Mouse (Mus musculus): ENCODE measurements at regions not wholly inside any gene's neighbourhood (a gene's known extent, or its start where the extent isn't known, plus 50 kb on each side); places are given as distances from the start of the nearest gene placed in this dataset.

DNA sequence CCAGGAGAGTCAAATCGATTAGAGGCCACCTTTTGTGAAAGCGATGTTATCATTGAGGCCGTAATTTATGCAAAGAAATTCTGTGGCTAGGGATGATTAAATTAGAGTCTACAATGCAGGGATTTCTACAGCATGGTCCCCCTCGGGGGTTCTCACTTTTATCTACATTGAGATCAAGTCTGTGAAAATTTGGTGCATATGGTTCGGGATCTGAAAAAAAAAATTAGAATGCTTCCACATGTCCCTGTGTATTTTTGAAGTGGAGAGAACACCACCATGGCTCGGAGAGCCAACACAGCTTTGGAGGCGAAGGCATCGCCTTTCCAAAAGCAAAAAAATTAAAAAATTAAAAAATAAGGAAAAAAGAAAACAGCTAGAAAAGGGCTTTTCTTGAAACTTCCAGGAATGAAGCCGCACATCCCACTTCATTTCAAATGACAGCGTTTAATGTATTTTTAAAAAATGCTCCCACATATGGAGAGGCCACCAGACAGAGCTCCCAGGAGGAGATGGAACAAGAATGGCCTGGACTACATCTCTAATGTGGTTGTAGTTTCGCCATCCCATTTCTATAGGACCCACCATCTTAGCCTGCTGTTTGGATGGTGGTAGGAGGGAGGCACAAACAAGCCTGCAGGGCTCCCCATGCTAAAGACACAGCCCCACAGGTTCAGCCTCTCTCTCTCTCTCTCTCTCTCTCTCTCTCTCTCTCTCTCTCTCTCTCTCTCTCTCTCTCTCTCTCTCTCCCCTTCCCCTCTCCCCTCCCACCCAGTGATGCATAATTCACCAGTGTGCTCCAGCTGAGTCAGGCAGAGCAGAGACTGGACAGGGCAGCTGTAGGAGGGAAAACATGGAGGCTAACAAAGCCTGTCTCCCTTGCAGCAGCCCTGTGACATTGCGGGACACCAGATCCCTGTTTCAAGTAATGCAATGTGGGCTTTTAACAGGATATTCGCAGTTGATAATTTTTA, 203.4 kb downstream of the Sox11 start:
- peaks cover 4% of the 10 kb centered on the region; the same call in 1 of the 2 replicates for H3K4me1 ChIP-seq (ENCODE audit: control insufficient read depth, insufficient read depth, low read length)
- WGBS = 53% methylated on average over 13 of the region's 13 CpGs
- H3K9ac ChIP-seq (replicated peaks; ENCODE audit: low read length) = peak overlapping the region; percentile 48
- H3K9me3 ChIP-seq (replicated peaks; ENCODE audit: control insufficient read depth, low read length) = no peaks in the 10 kb centered on the region
- H3K36me3 ChIP-seq (replicated peaks; ENCODE audit: control insufficient read depth, insufficient read depth, low read depth, low read length) = no peaks in the 10 kb centered on the region
- DNase-seq (ENCODE audit: low spot score) (peak; percentile 76), ATAC-seq (replicated peaks; ENCODE audit: insufficient number of reproducible peaks, low FRiP score, low TSS enrichment, low read depth) (peak; percentile 57)
- no peak overlapping the region for H3K4me2 ChIP-seq (ENCODE audit: low read depth, low read length)
- no peak overlapping the region for H3K4me3 ChIP-seq (ENCODE audit: low read depth, low read length)
- H3K27ac ChIP-seq (replicated peaks; ENCODE audit: low read depth, low read length) = peak overlapping the region; percentile 85
- no peaks in the 10 kb centered on the region for H3K27me3 ChIP-seq (ENCODE audit: control insufficient read depth, insufficient read depth, low read length)

- Histone ChIP-seq H3K9ac (replicated peaks; ENCODE audit: low read length) (no peak overlapping the region), H3K36me3 (replicated peaks; ENCODE audit: control insufficient read depth, insufficient read depth, low read depth, low read length) (no peaks in the 10 kb centered on the region), H3K27ac (replicated peaks; ENCODE audit: low read depth, low read length) (peak overlapping the region; percentile 4; the same call in 1 of the 2 replicates), H3K4me2 (ENCODE audit: low read depth, low read length) (no peak overlapping the region), H3K4me1 (ENCODE audit: control insufficient read depth, insufficient read depth, low read length) (peaks cover 4% of the 10 kb centered on the region; the same call in 1 of the 2 replicates), H3K9me3 (replicated peaks; ENCODE audit: control insufficient read depth, low read length) (no peaks in the 10 kb centered on the region), H3K4me3 (ENCODE audit: low read depth, low read length) (no peak overlapping the region), H3K27me3 (ENCODE audit: control insufficient read depth, insufficient read depth, low read length) (no peaks in the 10 kb centered on the region)
- ATAC-seq (replicated peaks; ENCODE audit: insufficient number of reproducible peaks, low FRiP score, low TSS enrichment, low read depth) (no peak), DNase-seq (ENCODE audit: low spot score) (peak; percentile 59)
- WGBS = 41% methylated on average over 10 of the region's 10 CpGs
These were observed 206.3 kb downstream of the Sox11 start for GRCm38 (mm10) chr12:27135997-27136559.

- Histone ChIP-seq H3K9ac (replicated peaks; ENCODE audit: low read length) (no peak overlapping the region), H3K27me3 (ENCODE audit: control insufficient read depth, insufficient read depth, low read length) (no peaks in the 10 kb centered on the region), H3K36me3 (replicated peaks; ENCODE audit: control insufficient read depth, insufficient read depth, low read depth, low read length) (no peaks in the 10 kb centered on the region), H3K4me1 (ENCODE audit: control insufficient read depth, insufficient read depth, low read length) (no peaks in the 10 kb centered on the region), H3K9me3 (replicated peaks; ENCODE audit: control insufficient read depth, low read length) (no peaks in the 10 kb centered on the region), H3K4me2 (ENCODE audit: low read depth, low read length) (no peak overlapping the region), H3K27ac (replicated peaks; ENCODE audit: low read depth, low read length) (no peak overlapping the region), H3K4me3 (ENCODE audit: low read depth, low read length) (no peak overlapping the region)
- 97% methylated on average over 1 of the region's 1 CpGs for WGBS
- ATAC-seq (replicated peaks; ENCODE audit: insufficient number of reproducible peaks, low FRiP score, low TSS enrichment, low read depth) (no peak), DNase-seq (ENCODE audit: low spot score) (no peak)
These were observed 211.8 kb downstream of the Sox11 start for GRCm38 (mm10) chr12:27130544-27130943.

DNA sequence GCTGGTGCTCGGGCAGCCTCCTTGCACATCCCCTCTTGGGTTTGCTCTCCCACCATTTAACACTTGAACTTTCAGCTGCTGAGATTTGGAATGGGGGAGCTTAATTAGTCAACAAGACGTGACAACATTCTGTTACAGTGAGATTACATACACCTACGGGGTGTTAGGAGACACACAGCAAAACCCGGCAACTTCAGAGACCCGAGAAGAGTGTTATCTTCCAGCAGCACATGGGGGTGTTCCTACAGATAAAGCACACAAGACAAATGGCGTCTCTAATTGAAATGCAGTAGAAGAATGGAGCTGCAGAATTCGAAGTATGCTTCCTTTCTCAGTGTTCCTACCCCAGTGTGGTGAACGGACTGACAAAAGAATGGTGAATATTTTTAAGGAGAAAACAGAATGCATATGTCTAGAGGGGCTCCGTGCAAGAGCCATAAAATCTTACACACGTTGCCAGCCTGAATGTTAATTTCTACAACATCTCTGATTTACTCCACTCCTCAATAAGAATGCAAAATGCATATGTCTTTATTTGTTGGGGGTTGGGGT, 215.2 kb downstream of the Sox11 start:
- H3K9me3 ChIP-seq (replicated peaks; ENCODE audit: control insufficient read depth, low read length) = no peaks in the 10 kb centered on the region
- no peak overlapping the region for H3K4me3 ChIP-seq (ENCODE audit: low read depth, low read length)
- no peaks in the 10 kb centered on the region for H3K36me3 ChIP-seq (replicated peaks; ENCODE audit: control insufficient read depth, insufficient read depth, low read depth, low read length)
- no peak overlapping the region for H3K9ac ChIP-seq (replicated peaks; ENCODE audit: low read length)
- H3K27ac ChIP-seq (replicated peaks; ENCODE audit: low read depth, low read length) = no peak overlapping the region
- no peak for ATAC-seq (replicated peaks; ENCODE audit: insufficient number of reproducible peaks, low FRiP score, low TSS enrichment, low read depth)
- no peaks in the 10 kb centered on the region for H3K4me1 ChIP-seq (ENCODE audit: control insufficient read depth, insufficient read depth, low read length)
- H3K4me2 ChIP-seq (ENCODE audit: low read depth, low read length) = no peak overlapping the region
- DNase-seq (ENCODE audit: low spot score) = no peak
- H3K27me3 ChIP-seq (ENCODE audit: control insufficient read depth, insufficient read depth, low read length) = no peaks in the 10 kb centered on the region
- 73% methylated on average over 10 of the region's 10 CpGs for whole genome bisulfite sequencing

DNA sequence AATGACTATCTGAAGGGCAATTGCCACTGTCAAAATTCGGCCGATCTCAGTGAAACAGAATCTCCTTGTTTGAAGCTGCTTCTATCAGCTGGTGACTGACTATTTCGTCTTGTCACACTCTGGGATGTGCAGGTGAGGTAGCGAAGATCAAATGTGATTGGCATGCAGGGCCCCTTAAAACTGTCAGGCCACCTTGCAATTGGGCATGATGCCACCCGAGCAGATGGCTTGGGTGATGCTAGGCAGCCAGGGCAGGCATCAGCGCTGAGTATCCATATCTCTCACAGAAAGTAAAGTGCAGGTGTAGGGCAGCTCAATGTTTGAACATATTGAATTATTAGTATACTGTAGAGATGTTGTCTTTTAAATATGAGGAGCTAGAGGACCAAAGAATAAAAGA, 223.8 kb downstream of the Sox11 start:
- no peak overlapping the region for H3K9ac ChIP-seq (replicated peaks; ENCODE audit: low read length)
- DNase-seq (ENCODE audit: low spot score) (no peak), ATAC-seq (replicated peaks; ENCODE audit: insufficient number of reproducible peaks, low FRiP score, low TSS enrichment, low read depth) (no peak)
- H3K4me3 ChIP-seq (ENCODE audit: low read depth, low read length) = no peak overlapping the region
- no peaks in the 10 kb centered on the region for H3K27me3 ChIP-seq (ENCODE audit: control insufficient read depth, insufficient read depth, low read length)
- H3K4me1 ChIP-seq (ENCODE audit: control insufficient read depth, insufficient read depth, low read length) = peaks cover 6% of the 10 kb centered on the region
- H3K36me3 ChIP-seq (replicated peaks; ENCODE audit: control insufficient read depth, insufficient read depth, low read depth, low read length) = no peaks in the 10 kb centered on the region
- H3K27ac ChIP-seq (replicated peaks; ENCODE audit: low read depth, low read length) = no peak overlapping the region
- no peaks in the 10 kb centered on the region for H3K9me3 ChIP-seq (replicated peaks; ENCODE audit: control insufficient read depth, low read length)
- H3K4me2 ChIP-seq (ENCODE audit: low read depth, low read length) = no peak overlapping the region
- WGBS = 77% methylated on average over 6 of the region's 6 CpGs

DNA sequence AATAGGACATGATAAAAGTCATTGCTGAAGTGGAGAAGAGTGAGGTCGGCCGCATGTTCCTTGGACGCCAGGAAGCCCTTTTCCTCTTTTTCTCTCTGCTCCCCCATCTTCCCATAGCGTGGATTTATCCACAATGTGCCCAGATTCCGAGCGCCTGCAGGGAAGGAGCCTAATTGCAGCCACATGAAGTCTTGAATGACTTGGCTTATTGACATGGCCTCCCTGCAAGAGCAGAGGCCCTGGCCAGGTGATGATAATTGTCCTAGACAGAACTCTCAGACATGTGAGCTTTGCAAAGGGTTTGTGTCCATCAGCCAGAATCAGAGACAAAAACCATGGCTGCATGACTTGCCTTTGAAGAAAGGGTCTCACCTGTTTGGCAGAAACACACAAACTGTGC, 227.0 kb downstream of the Sox11 start:
- no peak overlapping the region; the same call in 1 of the 2 replicates for H3K27ac ChIP-seq (replicated peaks; ENCODE audit: low read depth, low read length)
- WGBS = 31% methylated on average over 6 of the region's 6 CpGs
- no peaks in the 10 kb centered on the region for H3K36me3 ChIP-seq (replicated peaks; ENCODE audit: control insufficient read depth, insufficient read depth, low read depth, low read length)
- no peak overlapping the region for H3K4me3 ChIP-seq (ENCODE audit: low read depth, low read length)
- H3K9me3 ChIP-seq (replicated peaks; ENCODE audit: control insufficient read depth, low read length) = no peaks in the 10 kb centered on the region
- peaks cover 6% of the 10 kb centered on the region for H3K4me1 ChIP-seq (ENCODE audit: control insufficient read depth, insufficient read depth, low read length)
- DNase-seq (ENCODE audit: low spot score) = peak; percentile 83
- no peaks in the 10 kb centered on the region for H3K27me3 ChIP-seq (ENCODE audit: control insufficient read depth, insufficient read depth, low read length)
- H3K4me2 ChIP-seq (ENCODE audit: low read depth, low read length) = no peak overlapping the region
- ATAC-seq (replicated peaks; ENCODE audit: insufficient number of reproducible peaks, low FRiP score, low TSS enrichment, low read depth) = 0 out of 2 replicates have a peak, but pooled peaks have one; percentile 65
- no peak overlapping the region for H3K9ac ChIP-seq (replicated peaks; ENCODE audit: low read length)

DNA sequence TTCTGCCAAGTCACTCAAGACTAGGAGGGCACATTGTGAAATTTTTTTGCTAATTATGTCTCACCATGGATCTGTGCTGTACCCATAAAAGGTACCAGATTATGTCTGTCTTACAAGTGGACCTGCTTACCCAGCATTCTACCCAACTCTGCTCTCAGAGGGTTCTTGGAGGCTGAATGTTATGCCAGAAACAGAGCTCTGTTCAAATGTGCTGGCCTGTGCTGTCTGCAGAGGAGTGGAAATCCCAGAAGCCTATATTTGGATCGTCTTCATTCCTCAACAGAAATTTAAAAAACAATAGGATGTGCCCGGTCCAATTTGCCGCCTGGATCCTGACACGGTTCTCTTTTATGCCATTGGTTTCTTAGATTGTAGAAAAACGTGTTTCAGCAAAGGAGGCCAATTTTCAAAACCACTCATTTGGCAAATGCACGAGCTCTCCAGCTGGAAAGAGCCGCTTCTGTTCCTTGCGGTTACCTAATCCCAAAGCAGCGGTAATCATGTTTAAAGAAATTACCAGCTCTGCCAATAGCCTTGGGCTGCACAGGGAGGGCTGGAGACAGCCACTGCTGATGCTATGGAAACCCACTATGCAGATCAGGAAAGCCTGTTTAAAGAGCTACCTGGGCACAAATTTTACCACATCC, 237.3 kb downstream of the Sox11 start:
- no peak overlapping the region for H3K27ac ChIP-seq (replicated peaks; ENCODE audit: low read depth, low read length)
- no peaks in the 10 kb centered on the region for H3K4me1 ChIP-seq (ENCODE audit: control insufficient read depth, insufficient read depth, low read length)
- no peak for ATAC-seq (replicated peaks; ENCODE audit: insufficient number of reproducible peaks, low FRiP score, low TSS enrichment, low read depth)
- no peaks in the 10 kb centered on the region for H3K27me3 ChIP-seq (ENCODE audit: control insufficient read depth, insufficient read depth, low read length)
- WGBS = 71% methylated on average over 9 of the region's 9 CpGs
- no peaks in the 10 kb centered on the region for H3K9me3 ChIP-seq (replicated peaks; ENCODE audit: control insufficient read depth, low read length)
- H3K4me2 ChIP-seq (ENCODE audit: low read depth, low read length) = no peak overlapping the region
- H3K36me3 ChIP-seq (replicated peaks; ENCODE audit: control insufficient read depth, insufficient read depth, low read depth, low read length) = no peaks in the 10 kb centered on the region
- H3K4me3 ChIP-seq (ENCODE audit: low read depth, low read length) = no peak overlapping the region
- no peak overlapping the region for H3K9ac ChIP-seq (replicated peaks; ENCODE audit: low read length)
- DNase-seq (ENCODE audit: low spot score) = peak; percentile 42
